Mouse (Mus musculus) heart, postnatal 0 days (tissue): ENCODE data around the gene Mvb12b.

Source experiments
- CTCF ChIP-seq: IDR thresholded peaks from 2 replicates; pipeline ENCODE4 v1.5.1; 2016; ENCODE audit warnings: antibody characterized with exemption, control low read depth, low read depth
- EP300 ChIP-seq: IDR thresholded peaks from 2 replicates; pipeline ENCODE4 v1.6.1; 2016; ENCODE audit warnings: antibody characterized with exemption, low read depth

GRCm38 (mm10) chr2:33736722-33737121, 151.0 kb downstream of the Mvb12b start:
- TF ChIP-seq CTCF (peak; percentile 82), EP300 (no peak)
